Mouse (Mus musculus): ENCODE measurements around the gene Dnm3. TPM values are rescaled to one million over a fixed set of nuclear protein-coding genes. Genes with fewer than 3 reads are reported as not detected.

The Dnm3 gene
- polyA plus RNA-seq, 1 experiment from 2014 or later, result 47.8 TPM

DNA sequence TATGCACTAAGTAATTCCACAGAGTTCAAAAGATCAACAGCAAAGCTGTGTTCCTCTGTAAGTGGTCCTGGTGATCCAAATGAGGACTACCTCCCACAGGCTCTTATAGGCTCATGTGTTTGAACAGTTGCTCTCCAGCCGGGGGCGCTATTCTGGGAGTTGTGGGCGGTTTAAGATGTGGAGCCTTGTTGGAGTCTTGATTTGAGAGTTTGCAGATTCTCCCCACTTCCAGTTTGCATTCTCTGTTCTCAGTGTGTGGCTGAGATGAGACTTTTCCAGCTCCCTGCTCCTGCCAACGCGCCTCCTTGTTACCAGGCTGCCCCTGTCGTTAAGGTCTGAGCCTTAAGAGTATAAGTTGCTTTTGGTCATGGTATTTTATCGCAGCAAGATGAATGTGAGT lies 430.2 kb downstream of the Dnm3 start:
- Histone ChIP-seq H3K9me3 (no peaks in the 10 kb centered on the region), H3K27me3 (no peaks in the 10 kb centered on the region), H3K27ac (no peak overlapping the region), H3K9ac (no peak overlapping the region), H3K4me2 (no peak overlapping the region), H3K36me3 (no peaks in the 10 kb centered on the region), H3K4me1 (replicated peaks) (peaks cover 7% of the 10 kb centered on the region; the same call in 1 of the 2 replicates), H3K4me3 (no peak overlapping the region)
- no peak for ATAC-seq (ENCODE audit: low FRiP score)
- WGBS, result 82% methylated on average over 7 of the region's 7 CpGs

DNA sequence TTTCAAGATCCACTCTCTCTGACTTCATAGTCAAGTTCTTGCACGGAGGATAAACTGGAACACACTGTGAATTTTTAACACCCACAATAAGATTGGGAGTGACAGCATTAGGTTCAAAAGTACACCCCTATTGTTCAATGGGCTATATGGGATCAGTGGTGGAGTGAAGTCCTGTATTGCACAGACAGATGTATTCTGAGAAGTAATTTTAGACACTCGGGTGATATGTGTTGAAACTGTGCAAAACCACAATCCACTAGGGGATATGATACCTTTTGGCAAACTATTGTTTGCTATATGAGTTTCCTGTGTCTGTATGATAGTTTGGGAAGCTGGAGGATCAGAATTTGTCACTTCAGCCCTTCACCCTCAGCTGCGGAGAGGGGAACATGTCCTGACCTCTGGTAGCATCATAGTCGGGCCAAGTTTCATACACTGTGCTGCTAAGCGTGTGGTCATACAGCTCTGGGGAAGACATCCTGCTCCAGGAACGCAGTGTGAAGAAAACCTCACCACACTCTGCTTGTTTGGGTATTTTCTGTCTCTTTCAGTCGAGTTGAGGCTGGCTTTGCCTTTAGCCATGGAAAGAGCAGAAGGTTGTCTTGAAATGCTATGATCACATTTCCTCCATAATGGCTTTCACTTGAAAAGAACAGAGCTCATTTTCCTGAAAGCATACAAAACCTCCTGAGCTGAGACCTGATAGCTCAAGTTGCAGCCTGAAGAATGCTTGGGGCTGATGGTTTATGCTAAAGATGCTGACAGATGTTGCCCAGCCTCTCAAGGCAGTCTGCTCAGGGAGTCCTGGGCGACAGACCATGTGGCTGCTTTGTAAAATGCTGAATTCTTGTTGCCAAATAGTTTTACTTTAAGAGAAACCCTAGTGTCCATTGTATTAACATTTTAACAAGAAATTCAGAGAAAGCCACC lies 433.8 kb downstream of the Dnm3 start:
- H3K4me3 ChIP-seq, result no peak overlapping the region
- no peaks in the 10 kb centered on the region for H3K27me3 ChIP-seq
- peak overlapping the region; percentile 52 for H3K27ac ChIP-seq
- no peak overlapping the region for H3K9ac ChIP-seq
- peaks cover 6% of the 10 kb centered on the region; the same call in 1 of the 2 replicates for H3K4me1 ChIP-seq (replicated peaks)
- no peaks in the 10 kb centered on the region for H3K36me3 ChIP-seq
- H3K9me3 ChIP-seq, result no peaks in the 10 kb centered on the region
- ATAC-seq (ENCODE audit: low FRiP score), result no peak
- H3K4me2 ChIP-seq, result no peak overlapping the region
- 75% methylated on average over 8 of the region's 8 CpGs for WGBS

DNA sequence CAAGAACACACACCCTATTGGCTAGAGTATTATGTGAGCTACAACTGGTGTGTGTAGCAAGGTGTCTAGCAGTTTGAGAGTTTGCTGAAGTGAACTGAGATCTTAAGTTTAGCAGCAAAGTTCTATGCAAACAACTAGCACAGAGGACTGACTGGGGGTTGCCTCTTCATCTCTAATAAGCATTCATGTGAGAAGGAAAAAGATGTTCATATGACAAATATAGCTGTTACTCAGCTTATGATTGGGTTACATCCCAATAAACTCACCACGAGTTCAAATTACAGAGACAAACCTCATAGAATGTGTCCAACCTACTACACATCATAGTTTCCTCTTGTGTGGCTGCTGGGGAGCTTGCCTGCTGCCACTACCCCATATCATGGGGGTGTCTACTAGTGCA lies 434.6 kb downstream of the Dnm3 start:
- WGBS, result 78% methylated on average over 1 of the region's 1 CpGs
- H3K4me2 ChIP-seq, result no peak overlapping the region

DNA sequence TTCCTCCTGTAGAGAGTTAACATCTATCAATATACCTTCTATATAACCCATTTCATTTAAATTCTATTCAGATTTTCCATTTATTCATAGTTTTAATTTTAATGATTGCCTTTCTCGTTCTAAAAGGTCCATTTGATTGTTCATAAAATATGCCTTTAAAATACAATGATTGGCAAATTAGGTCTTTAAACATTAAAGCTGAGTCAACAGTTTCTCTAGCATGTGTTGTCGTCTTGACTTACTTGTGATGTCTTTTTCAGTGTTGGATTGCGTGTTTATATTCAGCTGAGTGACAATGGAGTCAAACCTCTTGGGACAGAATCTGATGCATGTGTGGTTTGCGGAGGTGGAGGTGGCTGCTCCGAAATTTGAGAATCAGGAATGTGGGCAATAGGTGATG lies 435.4 kb downstream of the Dnm3 start:
- no peaks in the 10 kb centered on the region for H3K27me3 ChIP-seq
- peaks cover 15% of the 10 kb centered on the region for H3K4me1 ChIP-seq (replicated peaks)
- H3K9ac ChIP-seq, result no peak overlapping the region
- no peak overlapping the region for H3K4me2 ChIP-seq
- no peaks in the 10 kb centered on the region for H3K36me3 ChIP-seq
- no peaks in the 10 kb centered on the region for H3K9me3 ChIP-seq
- no peak overlapping the region for H3K4me3 ChIP-seq
- ATAC-seq (ENCODE audit: low FRiP score), result no peak
- 83% methylated on average over 5 of the region's 5 CpGs for whole genome bisulfite sequencing
- no peak overlapping the region for H3K27ac ChIP-seq

More for the DNA sequence above, 434.6 kb downstream of the Dnm3 start:
- Histone ChIP-seq H3K9ac (no peak overlapping the region), H3K27me3 (no peaks in the 10 kb centered on the region), H3K9me3 (no peaks in the 10 kb centered on the region), H3K27ac (no peak overlapping the region), H3K36me3 (no peaks in the 10 kb centered on the region), H3K4me1 (replicated peaks) (peaks cover 9% of the 10 kb centered on the region; the same call in 1 of the 2 replicates), H3K4me3 (no peak overlapping the region)
- no peak for ATAC-seq (ENCODE audit: low FRiP score)

- Histone ChIP-seq H3K36me3 (no peaks in the 10 kb centered on the region), H3K4me3 (no peak overlapping the region), H3K4me2 (no peak overlapping the region), H3K9me3 (no peaks in the 10 kb centered on the region), H3K27me3 (no peaks in the 10 kb centered on the region), H3K4me1 (replicated peaks) (peaks cover 29% of the 10 kb centered on the region), H3K27ac (no peak overlapping the region), H3K9ac (no peak overlapping the region)
- 92% methylated on average over 6 of the region's 6 CpGs for WGBS
- no peak for ATAC-seq (ENCODE audit: low FRiP score)
Measured at GRCm38 (mm10) chr1:162040490-162041274, 437.2 kb downstream of the Dnm3 start.

GRCm38 (mm10) chr1:162039808-162040207 lies 438.0 kb downstream of the Dnm3 start:
- 59% methylated on average over 7 of the region's 7 CpGs for WGBS
- no peak overlapping the region for H3K4me2 ChIP-seq
- H3K4me1 ChIP-seq (replicated peaks), result peaks cover 29% of the 10 kb centered on the region
- H3K27me3 ChIP-seq, result no peaks in the 10 kb centered on the region
- no peak overlapping the region for H3K4me3 ChIP-seq
- no peaks in the 10 kb centered on the region for H3K9me3 ChIP-seq
- H3K27ac ChIP-seq, result no peak overlapping the region
- ATAC-seq (ENCODE audit: low FRiP score), result no peak
- H3K9ac ChIP-seq, result no peak overlapping the region
- H3K36me3 ChIP-seq, result no peaks in the 10 kb centered on the region

DNA sequence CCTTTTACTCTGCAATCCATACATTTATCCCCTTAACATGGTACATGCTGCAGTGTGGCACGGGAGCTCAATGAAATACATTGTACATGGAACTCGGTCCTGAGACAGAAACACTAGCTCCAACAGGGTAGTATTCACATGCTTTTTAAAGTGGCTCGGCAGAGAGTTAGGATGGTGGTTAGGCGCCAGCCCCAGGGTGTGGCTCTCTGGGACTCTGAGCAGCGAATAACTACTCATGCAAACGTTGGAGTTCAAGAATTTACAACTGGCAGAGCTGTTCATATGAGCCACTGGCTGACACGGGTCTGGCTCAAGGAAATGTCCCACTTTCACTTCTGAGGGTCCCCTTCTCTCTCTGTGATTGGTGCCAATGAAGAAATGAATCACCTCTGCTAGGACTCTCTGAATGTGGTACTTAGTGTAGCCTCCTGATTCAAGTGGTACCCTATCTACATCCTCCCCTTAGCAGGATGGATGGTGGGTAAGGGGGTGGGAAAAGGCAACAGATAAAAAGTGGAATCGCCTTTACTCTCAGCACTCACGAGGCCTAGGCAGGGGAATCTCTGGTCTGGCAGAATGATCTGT lies 438.7 kb downstream of the Dnm3 start:
- no peaks in the 10 kb centered on the region for H3K27me3 ChIP-seq
- H3K9me3 ChIP-seq, result no peaks in the 10 kb centered on the region
- no peak overlapping the region for H3K4me3 ChIP-seq
- H3K9ac ChIP-seq, result no peak overlapping the region
- H3K4me1 ChIP-seq (replicated peaks), result peaks cover 29% of the 10 kb centered on the region
- no peak overlapping the region for H3K27ac ChIP-seq
- H3K36me3 ChIP-seq, result no peaks in the 10 kb centered on the region
- ATAC-seq (ENCODE audit: low FRiP score), result no peak
- WGBS, result 68% methylated on average over 9 of the region's 9 CpGs
- H3K4me2 ChIP-seq, result no peak overlapping the region

GRCm38 (mm10) chr1:162038431-162038830 lies 439.4 kb downstream of the Dnm3 start:
- Histone ChIP-seq H3K4me1 (replicated peaks) (peaks cover 29% of the 10 kb centered on the region), H3K4me3 (no peak overlapping the region), H3K27ac (no peak overlapping the region), H3K27me3 (no peaks in the 10 kb centered on the region), H3K4me2 (no peak overlapping the region), H3K9me3 (no peaks in the 10 kb centered on the region), H3K9ac (no peak overlapping the region), H3K36me3 (no peaks in the 10 kb centered on the region)
- no peak for ATAC-seq (ENCODE audit: low FRiP score)
- WGBS, result 70% methylated on average over 5 of the region's 5 CpGs

GRCm38 (mm10) chr1:162037968-162038421 lies 439.8 kb downstream of the Dnm3 start:
- H3K27ac ChIP-seq, result peak overlapping the region; percentile 40; the same call in 1 of the 2 replicates
- WGBS, result 41% methylated on average over 10 of the region's 10 CpGs
- H3K9ac ChIP-seq, result no peak overlapping the region
- no peak overlapping the region for H3K4me3 ChIP-seq
- peak overlapping the region; percentile 25; the same call in 1 of the 2 replicates for H3K4me2 ChIP-seq
- ATAC-seq (ENCODE audit: low FRiP score), result peak; percentile 75
- H3K9me3 ChIP-seq, result no peaks in the 10 kb centered on the region
- H3K4me1 ChIP-seq (replicated peaks), result peaks cover 29% of the 10 kb centered on the region
- no peaks in the 10 kb centered on the region for H3K27me3 ChIP-seq
- H3K36me3 ChIP-seq, result no peaks in the 10 kb centered on the region

- no peak for ATAC-seq (ENCODE audit: low FRiP score)
- Histone ChIP-seq H3K4me2 (peak overlapping the region; percentile 25; the same call in 1 of the 2 replicates), H3K36me3 (no peaks in the 10 kb centered on the region), H3K4me3 (no peak overlapping the region), H3K27me3 (no peaks in the 10 kb centered on the region), H3K9ac (no peak overlapping the region), H3K27ac (peak overlapping the region; percentile 40), H3K9me3 (no peaks in the 10 kb centered on the region), H3K4me1 (replicated peaks) (peaks cover 29% of the 10 kb centered on the region)
- 61% methylated on average over 6 of the region's 6 CpGs for WGBS
Measured at GRCm38 (mm10) chr1:162037185-162037765, 440.6 kb downstream of the Dnm3 start.

GRCm38 (mm10) chr1:162036461-162036835 lies 441.4 kb downstream of the Dnm3 start:
- H3K9ac ChIP-seq, result no peak overlapping the region

More at GRCm38 (mm10) chr1:162036461-162036835, 441.4 kb downstream of the Dnm3 start:
- ATAC-seq (ENCODE audit: low FRiP score), result no peak
- 38% methylated on average over 5 of the region's 5 CpGs for WGBS
- peaks cover 29% of the 10 kb centered on the region for H3K4me1 ChIP-seq (replicated peaks)
- H3K4me2 ChIP-seq, result no peak overlapping the region
- no peaks in the 10 kb centered on the region for H3K9me3 ChIP-seq
- H3K27me3 ChIP-seq, result no peaks in the 10 kb centered on the region
- no peak overlapping the region for H3K27ac ChIP-seq
- no peak overlapping the region for H3K4me3 ChIP-seq
- no peaks in the 10 kb centered on the region for H3K36me3 ChIP-seq
